Mouse (Mus musculus) heart, postnatal 10 days (tissue): ENCODE measurements at regions not wholly inside any gene's neighbourhood (a gene's known extent, or its start where the extent isn't known, plus 50 kb on each side); places are given as distances from the start of the nearest gene placed in this dataset.

ENCODE experiments used
- DNase-seq, 2 experiments: peaks; one replicate each; pipeline ENCODE4 v3.0.0; 2021
- intact Hi-C: fragments of 180-260 bp; cut with DNase I; formaldehyde crosslinking; loops from one replicate; pipeline ENCODE4 v1.15.1; 2025

DNA sequence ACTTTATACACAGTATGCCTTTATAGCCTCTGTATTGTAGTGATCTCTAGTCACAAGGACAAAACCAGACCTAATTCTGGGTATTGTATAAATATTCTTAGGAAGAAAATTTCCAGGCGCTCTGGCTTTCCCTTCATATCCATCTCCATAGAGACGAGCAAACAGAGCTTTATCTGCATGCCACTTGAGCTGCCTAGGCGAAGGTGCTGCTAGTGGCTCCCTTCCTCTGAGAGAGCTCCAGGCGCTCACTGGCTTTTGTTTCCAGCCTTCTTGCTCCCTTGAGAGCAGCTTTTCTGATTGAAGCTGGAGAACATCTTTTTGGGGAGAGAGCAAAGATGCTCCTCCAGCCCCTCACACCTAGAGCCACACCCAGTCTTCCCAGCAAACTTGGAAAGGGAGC, 114.0 kb upstream of the Rmdn2 start:
- peak in 1 of 2 experiments; percentile 18 for DNase-seq
- intact Hi-C loops, result no loop called here

DNA sequence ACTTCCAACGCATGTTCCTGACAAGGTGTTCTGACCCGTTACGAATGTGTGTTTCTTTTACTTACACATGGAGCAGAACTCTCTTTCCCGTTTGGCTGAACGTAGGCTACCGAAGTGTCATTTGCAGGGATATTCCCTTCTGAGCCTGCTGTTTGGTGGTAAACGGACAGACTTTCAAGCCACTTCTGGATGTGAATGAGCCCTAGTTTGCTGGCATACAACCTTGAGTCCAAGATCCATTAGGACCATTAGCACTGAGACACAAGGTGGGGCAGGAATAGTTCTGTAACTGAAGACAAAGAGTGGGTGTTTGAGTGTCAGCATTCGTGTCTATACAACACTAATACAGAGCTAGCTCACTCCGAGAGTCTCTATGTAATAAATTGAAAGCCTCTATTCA, 113.3 kb upstream of the Rmdn2 start:
- intact Hi-C loops, result no loop called here
- no peak for DNase-seq

DNA sequence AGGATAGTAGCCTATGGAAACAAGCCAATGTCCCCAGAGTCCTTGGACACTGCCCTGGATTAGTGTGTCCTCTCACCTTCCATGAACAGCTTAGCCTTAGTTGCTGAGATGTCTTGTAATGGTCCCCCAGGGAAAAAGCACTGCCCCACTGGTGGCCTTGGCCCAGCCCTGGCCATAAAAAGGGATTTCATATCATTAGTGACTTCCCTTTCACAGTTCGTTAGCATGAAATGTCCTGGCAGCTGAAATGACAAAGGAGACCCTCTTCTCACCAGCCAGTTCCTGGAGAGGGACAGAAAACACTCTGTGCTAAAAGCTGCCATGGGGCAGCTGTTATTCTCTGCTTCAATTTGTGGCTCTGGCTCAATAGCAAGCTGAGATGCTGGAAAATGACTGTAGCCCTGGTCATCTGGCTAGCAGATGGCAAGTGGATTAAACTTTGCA, 110.6 kb upstream of the Rmdn2 start:
- DNase-seq, result no peak
- intact Hi-C loops, result no loop called here

DNA sequence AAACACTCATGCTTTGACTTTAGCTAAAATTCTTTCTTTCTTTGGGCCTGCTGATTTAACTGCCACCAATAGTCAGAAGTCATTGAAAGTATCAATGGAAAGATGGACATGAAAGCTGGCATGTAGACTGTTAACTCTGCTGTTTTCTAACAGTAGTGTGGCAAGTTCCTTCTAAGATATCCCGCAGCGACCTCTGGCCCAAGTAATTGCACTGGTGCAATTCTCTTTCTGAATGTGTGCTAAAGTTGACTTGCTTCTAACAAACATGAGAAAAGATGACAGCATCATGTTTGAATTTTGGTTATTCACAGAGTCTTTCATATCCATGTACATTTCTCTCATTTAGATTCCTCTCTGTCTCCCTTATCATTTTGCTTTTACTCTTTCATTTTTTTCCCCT, 109.7 kb upstream of the Rmdn2 start:
- no peak for DNase-seq

DNA sequence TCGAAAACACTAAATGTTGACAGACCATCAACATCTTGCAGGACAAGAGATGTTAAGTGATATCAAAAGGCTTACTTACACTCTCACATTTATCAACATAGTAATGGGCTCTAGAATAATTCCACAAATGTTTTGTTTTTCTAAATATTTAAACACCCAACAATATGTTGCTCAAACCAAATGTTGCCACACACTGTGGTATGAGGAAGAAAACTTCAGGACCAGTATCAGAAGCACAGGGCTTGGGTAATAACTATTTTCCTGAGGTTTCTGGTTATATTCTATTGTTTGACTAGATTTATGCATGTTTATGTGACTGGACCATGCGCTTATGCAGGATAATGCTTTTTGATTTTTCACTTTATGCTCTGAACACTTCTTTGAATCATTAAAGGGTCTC, 108.6 kb upstream of the Rmdn2 start:
- no peak for DNase-seq
- intact Hi-C loops, result no loop called here

More for the DNA sequence above, 109.7 kb upstream of the Rmdn2 start:
- intact Hi-C loops, result no loop called here

DNA sequence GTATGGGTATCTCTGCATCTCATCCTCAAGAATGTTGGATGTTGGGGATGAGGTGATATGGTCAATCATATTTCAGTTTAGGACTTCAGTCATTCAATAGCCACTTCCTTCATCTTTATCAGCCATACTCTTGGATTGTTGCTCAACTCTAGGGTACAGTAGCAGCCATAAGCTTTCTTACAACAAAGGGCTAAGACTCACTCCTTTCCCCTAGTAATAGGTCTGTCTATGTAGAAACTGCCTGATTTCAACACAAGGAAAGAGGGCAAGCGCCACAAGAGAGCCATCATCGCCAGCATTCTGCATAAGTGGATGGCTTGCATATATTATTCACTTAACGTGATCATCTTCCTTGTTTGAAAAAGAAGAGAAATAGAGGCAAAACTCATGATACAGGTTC, 107.5 kb upstream of the Rmdn2 start:
- no peak for DNase-seq
- intact Hi-C loops, result no loop called here

DNA sequence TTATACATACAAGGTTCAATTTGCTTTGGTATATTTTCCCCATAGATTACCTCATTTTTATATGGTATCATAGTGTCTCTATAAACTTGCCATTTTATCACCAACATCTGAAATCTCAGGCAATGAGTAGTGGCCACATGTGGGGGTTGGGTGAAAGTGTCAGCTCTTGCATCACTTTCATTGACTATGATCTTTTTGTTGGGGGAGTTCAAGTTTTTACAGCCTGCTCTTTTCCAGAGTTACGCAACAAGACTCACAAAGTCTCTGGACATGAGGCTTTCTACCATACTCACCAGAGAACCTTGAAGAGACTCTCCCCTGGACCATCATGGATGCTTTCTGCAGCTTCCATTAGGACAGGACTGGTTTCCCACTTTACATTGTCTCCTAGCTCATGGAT, 106.1 kb upstream of the Rmdn2 start:
- no peak for DNase-seq
- intact Hi-C loops, result no loop called here

DNA sequence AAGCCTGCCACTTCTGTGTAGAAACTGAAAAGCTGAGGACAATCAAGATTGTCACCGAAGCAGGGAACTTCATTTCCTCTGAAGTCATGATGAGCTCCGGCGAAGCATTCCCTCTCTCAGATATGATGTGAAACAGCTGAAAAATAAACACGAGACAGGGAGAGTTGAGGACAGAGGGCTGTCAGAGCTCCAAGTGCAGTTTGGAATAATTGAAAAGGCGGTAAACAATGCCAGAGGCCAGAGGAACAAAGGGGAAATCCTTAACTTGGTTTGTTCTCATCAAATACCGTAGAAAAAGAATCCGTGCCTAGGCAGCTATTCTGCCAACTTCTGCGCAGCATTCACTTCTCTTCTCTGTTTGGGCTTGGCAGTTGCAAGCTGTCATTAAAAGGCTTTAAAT, 102.4 kb upstream of the Rmdn2 start:
- intact Hi-C loops, result no loop called here
- peak; percentile 52 to 63 for DNase-seq

DNA sequence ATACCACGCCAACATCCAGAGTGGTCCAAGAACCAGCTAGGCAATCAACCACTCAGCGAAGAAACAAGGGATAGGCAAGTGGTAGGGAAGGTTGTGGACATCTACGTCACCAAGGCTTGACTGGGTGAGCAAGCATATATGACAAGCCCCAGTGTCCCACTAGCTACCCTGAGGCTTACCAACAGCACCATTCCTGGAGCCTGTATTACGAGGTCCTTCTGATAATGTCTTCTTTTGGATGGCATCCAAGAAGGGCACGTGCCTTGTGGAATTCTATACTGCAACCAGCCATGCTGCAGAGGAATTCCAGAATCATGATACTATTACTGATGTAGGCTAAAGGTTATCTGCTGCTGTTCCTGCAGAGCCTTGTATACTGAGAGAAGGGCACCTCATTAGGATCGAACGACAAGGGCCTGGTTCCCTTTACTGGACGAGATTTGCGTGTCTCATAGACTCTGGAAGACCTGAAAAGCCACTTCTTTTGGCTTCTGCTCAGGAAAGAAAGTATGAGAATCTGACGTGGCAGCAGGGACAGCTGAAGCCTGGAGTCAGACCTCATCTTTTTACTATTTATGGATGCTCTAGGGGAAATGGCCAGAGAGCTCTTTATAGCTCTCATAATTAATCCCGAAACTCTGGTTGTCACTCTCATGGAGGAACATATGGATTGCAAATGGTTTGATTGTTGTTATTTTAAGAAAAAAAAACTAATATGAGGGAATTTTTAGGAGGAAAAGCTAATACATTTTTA, 101.5 kb upstream of the Rmdn2 start:
- peak in 1 of 2 experiments; percentile 26 for DNase-seq
- intact Hi-C loops, result no loop called here

DNA sequence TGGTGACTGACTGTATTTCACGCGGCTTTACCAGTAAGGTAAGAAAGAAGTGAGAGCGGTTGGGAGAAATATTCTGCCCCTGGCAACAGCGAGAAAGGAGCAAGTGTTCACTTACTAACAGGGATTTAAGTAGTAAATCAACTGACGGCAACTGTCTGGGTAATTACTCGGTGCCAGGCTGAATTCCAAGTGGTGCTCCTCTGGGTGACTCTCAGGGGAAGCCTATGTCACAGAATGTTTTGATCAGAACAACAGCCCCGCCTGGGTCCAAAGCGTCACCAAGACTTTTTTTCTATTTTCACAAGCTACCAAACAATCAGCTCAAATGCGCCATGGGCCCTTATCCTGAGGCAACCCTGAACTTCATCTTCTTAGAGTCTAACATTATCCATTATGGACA, 100.4 kb upstream of the Rmdn2 start:
- DNase-seq, result no peak
- intact Hi-C loops, result no loop called here

DNA sequence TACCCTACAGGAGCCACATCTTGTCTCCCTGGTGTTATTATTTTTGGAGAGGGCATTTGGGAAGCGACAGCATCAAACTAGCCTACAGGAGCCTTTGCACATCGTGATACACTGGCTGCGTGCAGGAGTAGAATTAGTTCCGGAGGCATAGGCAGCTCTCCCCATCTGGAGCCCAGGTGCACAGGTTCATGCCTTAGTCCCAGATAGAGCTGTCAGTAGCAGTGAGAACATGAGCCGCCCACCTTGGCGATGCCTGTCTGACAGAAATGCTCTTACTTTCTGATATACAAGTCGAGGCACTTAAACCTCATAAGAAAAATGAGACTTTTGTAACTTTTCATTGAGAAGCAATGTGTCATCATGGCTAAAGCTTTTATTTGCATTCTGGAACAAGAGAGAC, 97.6 kb upstream of the Rmdn2 start:
- no peak for DNase-seq
- intact Hi-C loops, result no loop called here

DNA sequence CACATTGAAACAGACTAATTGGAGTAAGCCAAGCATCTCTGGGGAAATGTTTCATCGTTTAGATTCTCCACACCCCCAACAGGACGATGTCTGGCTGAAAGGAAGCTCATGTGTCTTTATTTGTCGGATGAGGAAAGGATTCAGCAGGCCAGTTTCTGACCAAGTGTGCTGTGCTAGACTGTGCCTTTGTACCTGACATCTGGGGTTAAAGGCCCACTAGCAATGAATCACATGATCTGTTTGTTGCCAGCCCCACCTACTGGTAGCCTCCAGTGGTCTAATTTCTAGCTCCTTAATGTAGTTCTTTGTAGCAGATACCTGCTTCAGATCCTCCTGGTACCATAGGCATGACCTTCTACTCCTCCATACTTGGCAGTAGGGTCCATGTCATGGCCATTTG, 93.5 kb upstream of the Rmdn2 start:
- DNase-seq, result peak in 1 of 2 experiments; percentile 33
- intact Hi-C loops, result loop anchor here (5.0 kb wide), 1 partner anchor 406 kb away; no protein-coding TSS in a partner anchor

DNA sequence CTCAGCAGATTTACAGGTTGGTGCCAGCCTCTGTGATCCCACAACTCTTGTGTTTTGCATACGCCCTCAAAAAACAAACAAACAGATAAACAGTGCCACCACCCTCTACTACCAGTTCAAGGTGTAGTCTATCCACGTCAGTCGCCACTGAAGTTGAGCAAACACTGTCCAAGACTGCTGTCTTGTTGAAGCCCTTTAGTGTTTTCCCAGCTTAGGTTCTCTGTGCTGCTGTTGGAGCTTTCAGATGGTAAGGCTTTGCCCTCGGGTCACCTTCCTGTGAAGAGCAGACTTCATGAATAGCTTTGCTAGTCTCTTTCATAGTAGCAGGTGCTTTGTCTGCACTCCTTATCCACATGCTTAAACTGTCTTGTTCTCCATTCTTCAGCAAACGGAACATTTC, 93.0 kb upstream of the Rmdn2 start:
- DNase-seq, result no peak
- intact Hi-C loops, result loop anchor here (5.0 kb wide), 1 partner anchor 406 kb away; no protein-coding TSS in a partner anchor

DNA sequence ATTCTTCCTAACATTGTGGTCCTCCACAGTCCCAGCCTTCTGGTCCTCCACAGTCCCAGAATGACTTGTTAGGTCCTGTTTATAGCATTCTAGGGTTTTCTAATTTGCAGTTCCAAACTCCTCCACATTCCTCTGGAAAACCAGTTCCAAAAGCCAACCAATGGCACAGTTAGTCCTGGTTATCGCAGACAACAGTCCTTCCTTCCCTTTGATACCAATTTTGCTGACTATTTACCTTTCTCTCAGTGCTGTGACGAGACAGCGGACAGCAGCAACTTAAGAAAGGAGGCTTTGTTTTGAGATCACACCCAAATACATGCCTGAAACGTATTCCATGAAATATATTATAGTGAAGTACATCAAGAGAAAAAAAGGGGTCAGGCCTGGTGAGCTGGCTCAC, 92.3 kb upstream of the Rmdn2 start:
- intact Hi-C loops, result loop anchor here (5.0 kb wide), 1 partner anchor 407 kb away; no protein-coding TSS in a partner anchor
- DNase-seq, result no peak

DNA sequence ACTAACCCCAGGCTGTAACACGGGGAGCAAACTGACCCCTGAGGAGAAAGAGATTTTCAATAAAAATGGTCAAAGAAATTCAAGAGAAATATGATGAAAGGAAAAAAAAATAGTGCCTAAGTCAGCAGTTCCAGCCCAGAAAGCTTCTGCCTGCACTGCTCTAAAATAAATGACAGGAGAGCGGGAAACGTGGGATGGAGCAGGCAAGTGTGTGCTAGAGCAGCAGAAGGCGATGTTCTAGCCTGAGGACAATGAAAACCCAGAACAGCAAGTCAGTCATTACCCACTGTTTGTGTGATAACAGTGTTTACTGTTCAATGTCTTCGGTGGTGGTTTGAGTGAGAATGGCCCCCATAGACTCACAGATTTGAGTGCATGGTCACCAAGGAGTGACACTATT, 91.4 kb upstream of the Rmdn2 start:
- intact Hi-C loops, result no loop called here

DNA sequence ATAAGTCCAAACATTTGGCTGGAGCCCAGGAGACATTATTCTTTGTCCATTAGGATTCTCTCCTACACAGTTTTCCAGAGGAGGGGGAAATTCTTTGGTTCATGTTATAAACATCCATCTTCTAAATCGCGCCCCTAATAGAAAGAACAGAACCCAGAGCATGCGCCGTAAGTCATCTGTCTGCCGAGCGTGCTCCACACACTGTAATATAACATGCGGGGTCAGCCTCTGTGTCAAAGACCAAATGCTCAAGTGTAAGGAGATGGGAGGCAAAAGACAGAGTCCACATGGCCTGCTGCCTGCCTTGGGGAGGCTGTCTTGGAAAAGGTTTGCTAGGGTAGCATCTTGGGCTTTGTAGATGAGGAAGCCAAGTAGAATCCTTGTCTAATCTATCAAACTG, 90.0 kb upstream of the Rmdn2 start:
- intact Hi-C loops, result no loop called here
- DNase-seq, result no peak

More for the DNA sequence above, 91.4 kb upstream of the Rmdn2 start:
- no peak for DNase-seq

DNA sequence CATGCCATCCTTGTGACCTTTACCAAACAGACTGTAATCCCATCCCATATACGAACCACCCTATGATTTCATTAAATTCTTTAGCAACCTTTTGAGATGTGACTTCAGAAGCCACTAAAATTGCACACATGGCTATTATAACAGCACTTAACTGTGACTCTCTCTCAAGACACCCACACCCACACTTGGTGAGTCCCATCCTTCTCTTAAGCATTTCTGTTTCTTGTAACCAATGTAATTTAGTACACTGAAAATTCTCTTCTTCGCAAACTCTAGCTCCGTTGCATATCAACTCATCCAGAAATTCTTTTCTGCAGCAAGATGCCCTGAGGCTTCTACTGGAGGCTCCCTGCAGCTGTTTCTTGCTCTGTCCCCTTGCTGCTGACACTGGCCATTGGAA, 88.4 kb upstream of the Rmdn2 start:
- intact Hi-C loops, result no loop called here
- DNase-seq, result no peak

DNA sequence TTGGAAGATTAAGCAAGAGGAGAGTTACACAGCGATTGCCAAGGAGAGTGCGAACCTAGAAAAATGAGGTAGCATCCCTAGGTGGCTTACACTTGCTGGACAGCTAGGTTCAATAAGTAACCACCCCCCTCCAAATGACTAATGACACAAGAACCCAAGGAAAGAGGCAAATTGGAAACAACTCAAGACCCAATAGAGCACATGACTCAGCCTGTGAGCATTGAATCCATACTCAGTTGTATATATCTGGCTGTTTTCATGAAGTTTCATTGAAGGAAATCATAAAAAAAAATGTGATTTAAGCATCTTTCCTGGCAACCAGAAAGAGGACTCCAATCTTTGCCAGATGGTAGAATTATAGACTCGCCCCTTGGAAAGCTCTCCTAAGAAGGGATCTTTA, 84.3 kb upstream of the Rmdn2 start:
- intact Hi-C loops, result no loop called here
- no peak for DNase-seq

DNA sequence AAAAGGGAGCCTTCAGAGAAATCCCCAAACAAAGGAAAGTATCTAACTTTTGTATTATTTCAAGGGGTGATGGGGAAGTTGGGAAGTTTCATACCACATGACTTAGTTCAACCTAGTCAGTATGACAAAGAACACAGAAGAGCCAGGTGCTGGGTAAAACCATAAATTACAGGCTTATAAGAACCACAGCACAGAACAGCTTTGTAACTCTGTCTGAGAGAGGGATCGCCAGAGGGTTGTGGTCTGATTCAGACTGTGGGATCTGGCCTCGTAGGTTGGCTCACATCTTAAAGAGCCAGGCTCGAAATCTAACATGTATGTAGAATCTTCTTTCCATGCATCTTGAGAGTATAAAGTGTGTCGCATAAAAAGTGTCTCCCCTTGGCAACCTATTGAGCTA, 75.1 kb upstream of the Rmdn2 start:
- intact Hi-C loops, result no loop called here
- DNase-seq, result no peak

DNA sequence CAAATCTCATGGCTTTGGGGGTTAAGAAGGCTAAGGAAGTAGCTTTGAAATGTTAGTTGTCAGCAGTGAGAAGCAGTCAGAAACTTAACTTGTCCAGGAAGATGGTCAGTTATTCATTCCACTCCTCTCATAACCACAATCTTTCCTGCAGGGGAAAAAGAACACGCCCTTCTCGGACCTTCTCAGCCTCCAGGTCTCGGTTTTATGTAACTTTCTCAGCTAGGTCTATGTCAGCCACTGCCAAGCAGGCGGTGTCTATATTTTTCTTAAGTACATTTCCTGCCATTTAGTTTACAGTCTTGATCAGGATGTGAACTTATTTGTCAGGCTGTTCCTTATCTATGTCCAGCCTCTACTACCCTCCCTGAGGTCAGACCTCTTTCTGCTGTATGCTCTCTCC, 72.9 kb upstream of the Rmdn2 start:
- no peak for DNase-seq
- intact Hi-C loops, result no loop called here

DNA sequence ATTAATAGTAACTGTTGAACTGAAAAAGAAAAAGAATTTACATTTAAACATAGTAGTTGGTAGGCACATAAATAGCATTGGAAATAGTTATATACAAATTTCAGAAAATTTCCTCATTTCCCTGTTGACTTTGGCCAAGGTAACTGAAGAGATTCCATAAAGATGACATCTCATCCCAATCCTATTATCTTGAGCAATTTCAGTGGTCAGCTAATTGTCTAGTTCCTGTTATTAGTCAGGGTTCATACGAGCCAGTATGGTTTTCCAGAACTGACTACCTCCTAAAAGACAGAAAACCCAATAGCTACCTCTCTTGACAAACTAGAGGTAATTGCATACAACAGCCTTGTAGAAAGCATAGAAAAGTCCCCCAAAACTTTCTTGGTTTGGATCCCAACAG, 71.6 kb upstream of the Rmdn2 start:
- intact Hi-C loops, result loop anchor here (10.0 kb wide), 1 partner anchor 185 kb away; the partner anchor contains the start of gene Cdc42ep3
- no peak for DNase-seq

DNA sequence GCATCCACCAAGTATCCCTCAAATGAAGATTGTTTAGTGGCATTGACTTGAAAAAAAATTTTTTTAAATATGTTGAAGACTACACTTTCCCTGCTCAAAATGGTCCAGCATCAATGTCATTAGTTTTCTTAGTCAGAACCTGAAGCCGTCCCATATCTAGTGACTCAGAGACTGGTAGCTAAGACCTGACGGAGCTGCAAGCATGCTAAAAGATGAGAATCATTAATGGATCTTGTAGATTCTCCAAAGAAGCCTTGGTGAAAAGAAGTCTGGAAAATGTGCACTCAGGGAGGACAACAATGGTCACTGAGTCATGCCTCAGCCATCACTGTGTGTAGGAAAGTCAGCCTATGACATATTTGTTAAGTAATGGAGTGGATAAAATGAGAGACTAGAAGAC, 71.2 kb upstream of the Rmdn2 start:
- intact Hi-C loops, result loop anchor here (10.0 kb wide), 1 partner anchor 186 kb away; the partner anchor contains the start of gene Cdc42ep3

More for the DNA sequence above, 71.2 kb upstream of the Rmdn2 start:
- DNase-seq, result no peak
